Mouse (Mus musculus) embryonic facial prominence, embryonic 11.5 days (tissue): ENCODE results near the gene Per1. TPM values are rescaled to one million over a fixed set of nuclear protein-coding genes. Genes with fewer than 3 reads are reported as not detected.
A peak's percentile ranks its signal among the peaks of the same experiment; 100 is the strongest.
"Not testable (repeated sequence)": the region's sequence is repeated elsewhere in the genome, so short reads cannot be mapped to it uniquely, and the experiment has no call there.

Experiments
- ATAC-seq: fragments of 200-750 bp; cut with Nextera tagmentation; replicated peaks from 2 replicates; pipeline ENCODE4 v1.8.0; 2017; ENCODE audit warnings: low read depth; ENCODE audit not compliant: insufficient number of reproducible peaks, low FRiP score, low TSS enrichment
- DNase-seq: peaks from one replicate; pipeline ENCODE4 v3.0.0-alpha.2; 2015; ENCODE audit warnings: low spot score
- H3K27ac ChIP-seq: fragments of 300-500 bp; sonication (generic); replicated peaks from 2 replicates; pipeline ENCODE4 v1.5.1; 2014; ENCODE audit warnings: mild to moderate bottlenecking, low read depth, low read length, control low read depth
- H3K27me3 ChIP-seq: fragments of 300-500 bp; sonication (generic); 2 replicates; pipeline ENCODE4 v1.6.1; 2014; ENCODE audit warnings: mild to moderate bottlenecking, low read length, moderate library complexity, mixed read lengths; ENCODE audit not compliant: control insufficient read depth, insufficient read depth
- H3K36me3 ChIP-seq: fragments of 300-500 bp; sonication (generic); replicated peaks from 2 replicates; pipeline ENCODE4 v1.6.1; 2014; ENCODE audit warnings: low read depth, mild to moderate bottlenecking, low read length, moderate library complexity, mixed read lengths; ENCODE audit not compliant: control insufficient read depth, insufficient read depth
- H3K4me1 ChIP-seq: fragments of 300-500 bp; sonication (generic); 2 replicates; pipeline ENCODE4 v1.6.1; 2014; ENCODE audit warnings: low read length, mixed read lengths; ENCODE audit not compliant: control insufficient read depth, insufficient read depth
- H3K4me2 ChIP-seq: fragments of 300-500 bp; sonication (generic); 2 replicates; pipeline ENCODE4 v1.6.1; 2014; ENCODE audit warnings: low read depth, mild to moderate bottlenecking, control low read depth, low read length, moderate library complexity
- H3K4me3 ChIP-seq: fragments of 300-500 bp; sonication (generic); 2 replicates; pipeline ENCODE4 v1.5.1; 2014; ENCODE audit warnings: low read depth, low read length, control low read depth
- H3K9ac ChIP-seq: fragments of 300-500 bp; sonication (generic); replicated peaks from 2 replicates; pipeline ENCODE4 v1.6.1; 2014; ENCODE audit warnings: mild to moderate bottlenecking, control low read depth, low read length
- H3K9me3 ChIP-seq: fragments of 300-500 bp; sonication (generic); replicated peaks from 2 replicates; pipeline ENCODE4 v1.6.1; 2016; ENCODE audit warnings: mild to moderate bottlenecking, low read length, inconsistent platforms, mixed read lengths; ENCODE audit not compliant: control insufficient read depth
- WGBS: fragments of 180-500 bp; shearing (Covaris S2); extraction: QIAGEN DNeasy Blood & Tissue Kit; methylation state at CpG from one replicate; pipeline ENCODE4 v1.1.7; 2014; 5-methylcytosine and 5-hydroxymethylcytosine counted together
- polyA plus RNA-seq: library from polyadenylated mRNA; unstranded; fragments of >200 nt; fragmentation: Nextera tagmentation; extraction: Ambion mirVana; gene quantifications from 2 replicates; pipeline ENCODE4 v1.2.1, GENCODE M21; 2014

Per1 gene
- polyA plus RNA-seq, 1 experiment from 2014 or later, result 5.5 TPM

- DNase-seq (no peak), ATAC-seq (no peak)
- H3K36me3 ChIP-seq, result no peaks in the 10 kb centered on the region
- H3K27ac ChIP-seq, result peak overlapping the region; percentile 68
- no peaks in the 10 kb centered on the region for H3K9me3 ChIP-seq
- H3K27me3 ChIP-seq, result no peaks in the 10 kb centered on the region
- H3K9ac ChIP-seq, result peak overlapping the region; percentile 99
- H3K4me2 ChIP-seq, result peak overlapping the region; percentile 90
- H3K4me1 ChIP-seq, result no peaks in the 10 kb centered on the region
- H3K4me3 ChIP-seq, result peak overlapping the region; percentile 100
- WGBS, result 12% methylated on average over 25 of the region's 25 CpGs
Observed at GRCm38 (mm10) chr11:69088856-69089615, 6.0 kb upstream of the Per1 start.

GRCm38 (mm10) chr11:69089616-69090290 is 5.3 kb upstream of the Per1 start:
- H3K4me3 ChIP-seq, result peak overlapping the region; percentile 100
- peak overlapping the region; percentile 99 for H3K9ac ChIP-seq
- H3K36me3 ChIP-seq, result no peaks in the 10 kb centered on the region
- no peaks in the 10 kb centered on the region for H3K9me3 ChIP-seq
- H3K4me1 ChIP-seq, result no peaks in the 10 kb centered on the region
- H3K27ac ChIP-seq, result no peak overlapping the region
- DNase-seq, result no peak
- 88% methylated on average over 12 of the region's 12 CpGs for WGBS
- ATAC-seq, result no peak
- no peaks in the 10 kb centered on the region for H3K27me3 ChIP-seq
- H3K4me2 ChIP-seq, result peak overlapping the region; percentile 90

- Histone ChIP-seq H3K27ac (no peak overlapping the region), H3K36me3 (no peaks in the 10 kb centered on the region), H3K4me3 (no peak overlapping the region), H3K4me2 (no peak overlapping the region), H3K27me3 (no peaks in the 10 kb centered on the region), H3K9me3 (no peaks in the 10 kb centered on the region), H3K4me1 (no peaks in the 10 kb centered on the region), H3K9ac (no peak overlapping the region)
- DNase-seq (no peak), ATAC-seq (no peak)
- WGBS, result 70% methylated on average over 6 of the region's 6 CpGs
Observed at GRCm38 (mm10) chr11:69090367-69090766, 4.7 kb upstream of the Per1 start.

- no peaks in the 10 kb centered on the region for H3K27me3 ChIP-seq
- H3K4me2 ChIP-seq, result peak overlapping the region; percentile 2; the same call in 1 of the 2 replicates
- WGBS, result 62% methylated on average over 7 of the region's 7 CpGs
- H3K9me3 ChIP-seq, result no peaks in the 10 kb centered on the region
- no peak overlapping the region for H3K4me3 ChIP-seq
- no peak overlapping the region for H3K27ac ChIP-seq
- H3K9ac ChIP-seq, result no peak overlapping the region; the same call in 1 of the 2 replicates
- H3K36me3 ChIP-seq, result no peaks in the 10 kb centered on the region
- peaks cover 3% of the 10 kb centered on the region; the same call in 1 of the 2 replicates for H3K4me1 ChIP-seq
- DNase-seq, result no peak
- no peak for ATAC-seq
Observed at GRCm38 (mm10) chr11:69091566-69092385, 3.2 kb upstream of the Per1 start.

GRCm38 (mm10) chr11:69092386-69092751 is 2.6 kb upstream of the Per1 start:
- no peak for ATAC-seq
- Histone ChIP-seq H3K9ac (no peak overlapping the region), H3K4me1 (peaks cover 3% of the 10 kb centered on the region; the same call in 1 of the 2 replicates), H3K9me3 (no peaks in the 10 kb centered on the region), H3K27me3 (no peaks in the 10 kb centered on the region), H3K4me3 (no peak overlapping the region), H3K27ac (no peak overlapping the region), H3K36me3 (no peaks in the 10 kb centered on the region), H3K4me2 (no peak overlapping the region)
- DNase-seq, result peak; percentile 84
- 3% methylated on average over 3 of the region's 3 CpGs for WGBS

- no peak overlapping the region for H3K4me2 ChIP-seq
Observed at GRCm38 (mm10) chr11:69092871-69093270, 2.1 kb upstream of the Per1 start.

GRCm38 (mm10) chr11:69093856-69094255 is 1.2 kb upstream of the Per1 start:
- not testable (repeated sequence) for H3K36me3 ChIP-seq, H3K27ac ChIP-seq, H3K27me3 ChIP-seq, ATAC-seq, H3K4me3 ChIP-seq, DNase-seq, H3K9me3 ChIP-seq, H3K4me2 ChIP-seq, H3K9ac ChIP-seq
- H3K4me1 ChIP-seq, result peaks cover 14% of the 10 kb centered on the region
- WGBS, result 88% methylated on average over 7 of the region's 7 CpGs

More at GRCm38 (mm10) chr11:69092871-69093270, 2.1 kb upstream of the Per1 start:
- Histone ChIP-seq H3K36me3 (no peaks in the 10 kb centered on the region), H3K9me3 (no peaks in the 10 kb centered on the region), H3K27me3 (no peaks in the 10 kb centered on the region), H3K9ac (no peak overlapping the region), H3K4me1 (peaks cover 8% of the 10 kb centered on the region), H3K27ac (no peak overlapping the region), H3K4me3 (no peak overlapping the region)
- 92% methylated on average over 4 of the region's 4 CpGs for WGBS
- no peak for DNase-seq
- no peak for ATAC-seq
